Mouse (Mus musculus) liver (tissue): ENCODE measurements at regions not wholly inside any gene's neighbourhood (a gene's known extent, or its start where the extent isn't known, plus 50 kb on each side); places are given as distances from the start of the nearest gene placed in this dataset.
"Not testable (repeated sequence)": the region's sequence is repeated elsewhere in the genome, so short reads cannot be mapped to it uniquely, and the experiment has no call there.

ENCODE experiments used
- DNase-seq: peaks from one replicate; pipeline ENCODE4 v3.0.0-alpha.2; 2020; ENCODE audit warnings: mixed read lengths

- not testable (repeated sequence) for DNase-seq
Measured at GRCm38 (mm10) chr7:111168546-111169233, 85.9 kb upstream of the Eif4g2 start.

DNA sequence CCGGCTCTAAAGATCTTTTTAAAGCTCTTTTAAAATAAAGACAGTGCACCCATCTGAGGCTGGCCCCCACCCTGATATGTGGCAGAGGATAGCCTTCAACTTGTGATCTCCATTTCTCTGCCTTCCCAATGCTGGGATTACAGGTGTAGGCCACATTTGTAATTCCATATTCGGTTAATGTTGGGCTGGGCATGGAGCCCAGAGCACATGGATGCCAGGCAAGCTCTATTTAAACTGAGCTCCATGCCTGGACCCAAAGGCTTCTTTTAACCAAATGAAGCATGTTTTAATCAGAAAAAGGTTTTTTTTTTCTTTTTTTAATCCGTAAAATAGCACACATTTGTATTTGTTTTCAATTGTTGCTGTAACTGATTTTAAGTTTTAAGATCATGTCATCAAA, 82.2 kb upstream of the Eif4g2 start:
- DNase-seq = no peak

GRCm38 (mm10) chr7:111164276-111164675, 81.4 kb upstream of the Eif4g2 start:
- no peak for DNase-seq

- DNase-seq = peak; percentile 64
Measured at GRCm38 (mm10) chr7:111163861-111164260, 81.0 kb upstream of the Eif4g2 start.

GRCm38 (mm10) chr7:111163321-111163720, 80.5 kb upstream of the Eif4g2 start:
- DNase-seq = no peak

DNA sequence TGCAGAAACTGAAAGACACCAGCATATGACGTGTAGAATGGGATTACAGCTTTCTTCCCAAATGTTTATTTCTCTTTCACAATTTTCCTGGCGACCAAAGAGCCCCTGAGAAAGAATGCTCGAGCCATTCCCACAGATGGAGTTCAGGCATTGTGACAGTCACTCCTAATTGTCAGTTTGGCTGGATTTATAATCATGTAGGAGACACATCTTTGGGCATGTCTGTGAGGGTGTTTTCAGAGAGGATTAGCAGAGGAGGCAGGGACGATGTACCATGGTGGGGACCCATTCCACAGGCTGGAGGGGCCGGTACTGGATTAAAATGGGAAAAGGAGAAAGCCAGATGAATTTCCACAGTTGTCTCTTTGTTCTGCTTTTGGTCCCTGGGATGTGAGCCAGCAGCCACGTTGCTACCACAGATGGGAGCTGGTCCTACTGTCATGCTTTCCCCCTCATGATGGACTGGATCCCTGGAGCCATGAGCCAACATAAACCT, 76.0 kb upstream of the Eif4g2 start:
- DNase-seq = no peak

GRCm38 (mm10) chr7:111157754-111158325, 75.0 kb upstream of the Eif4g2 start:
- no peak for DNase-seq

GRCm38 (mm10) chr7:111157287-111157686, 74.5 kb upstream of the Eif4g2 start:
- peak; percentile 39 for DNase-seq

DNA sequence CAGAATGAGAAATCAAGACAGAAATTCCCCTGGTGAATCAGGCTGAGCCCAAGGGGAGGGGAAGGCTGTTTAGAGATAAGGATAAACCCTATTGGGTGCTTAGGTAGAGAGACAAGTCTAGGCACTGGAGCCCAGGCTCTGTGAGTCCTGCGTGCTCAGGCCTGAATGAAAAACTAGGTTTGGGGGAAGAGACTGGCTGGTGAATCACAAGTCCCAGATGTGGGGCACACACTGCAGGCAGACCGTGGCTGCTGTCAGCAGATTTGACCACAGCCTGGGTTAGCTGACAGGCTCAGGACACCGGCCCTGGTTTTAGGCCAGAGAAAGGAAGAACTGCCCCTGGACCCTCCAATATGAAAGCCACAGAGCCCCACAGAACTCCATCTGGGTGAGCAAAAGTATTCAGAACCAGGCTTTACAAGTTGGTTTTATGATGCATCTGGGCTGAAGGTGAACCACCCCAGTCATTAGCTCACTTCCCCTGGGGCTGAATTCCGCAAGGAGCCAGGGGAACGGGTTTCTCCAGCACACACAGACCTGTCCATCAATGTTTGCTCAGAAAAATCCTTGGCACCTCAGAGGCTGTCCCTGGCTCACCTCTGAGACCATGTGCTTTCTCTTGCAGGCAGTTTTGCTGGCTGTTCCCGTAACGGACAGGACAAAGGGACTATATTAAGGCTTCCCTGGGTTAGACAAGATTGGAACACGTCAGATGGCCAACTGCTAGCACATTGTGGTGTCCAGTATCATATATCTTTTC, 73.8 kb upstream of the Eif4g2 start:
- DNase-seq = no peak

- no peak for DNase-seq
Measured at GRCm38 (mm10) chr7:111155995-111156394, 73.2 kb upstream of the Eif4g2 start.

DNA sequence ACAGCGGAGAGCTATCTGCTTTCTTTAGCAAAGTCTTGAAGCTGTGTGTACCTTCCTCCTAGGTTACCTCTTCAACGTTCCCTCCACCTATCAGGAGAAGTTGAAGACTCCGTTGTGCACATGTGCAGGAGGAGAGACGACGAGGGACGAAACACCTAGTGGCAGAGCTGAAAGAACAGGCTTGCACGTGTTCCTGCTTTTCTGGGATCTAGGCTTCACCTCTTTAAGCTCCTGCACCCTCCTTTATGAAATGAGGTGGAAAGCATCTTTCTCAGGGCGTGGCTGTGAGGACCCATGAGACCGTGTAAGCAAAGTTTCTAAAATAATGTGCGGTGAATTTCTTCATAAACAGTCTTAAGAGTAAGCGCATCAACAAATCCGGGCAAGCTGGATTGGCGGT, 71.4 kb upstream of the Eif4g2 start:
- DNase-seq = no peak

GRCm38 (mm10) chr7:111150540-111150939, 67.7 kb upstream of the Eif4g2 start:
- no peak for DNase-seq

GRCm38 (mm10) chr7:111150115-111150514, 67.3 kb upstream of the Eif4g2 start:
- no peak for DNase-seq

GRCm38 (mm10) chr7:111147593-111147992, 64.8 kb upstream of the Eif4g2 start:
- no peak for DNase-seq

DNA sequence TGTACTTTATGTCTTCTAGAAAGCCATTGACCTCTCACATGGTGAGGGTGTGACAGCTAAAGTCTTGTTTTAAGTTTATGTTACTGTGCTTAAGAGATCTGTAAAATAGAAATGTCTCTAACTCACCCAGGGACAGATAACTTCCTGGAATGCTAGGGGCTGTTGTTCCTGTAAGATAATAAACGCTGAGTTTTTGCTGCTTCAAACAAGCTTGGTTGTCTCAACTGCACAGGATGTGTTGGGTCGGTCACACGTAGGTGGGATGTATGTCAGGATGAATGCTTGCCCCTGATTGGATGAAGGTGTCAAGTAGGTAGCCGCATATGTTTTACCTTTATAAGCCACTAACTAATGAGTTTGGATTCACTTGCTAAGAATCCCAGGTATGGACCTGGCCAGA, 63.8 kb upstream of the Eif4g2 start:
- peak; percentile 26 for DNase-seq

DNA sequence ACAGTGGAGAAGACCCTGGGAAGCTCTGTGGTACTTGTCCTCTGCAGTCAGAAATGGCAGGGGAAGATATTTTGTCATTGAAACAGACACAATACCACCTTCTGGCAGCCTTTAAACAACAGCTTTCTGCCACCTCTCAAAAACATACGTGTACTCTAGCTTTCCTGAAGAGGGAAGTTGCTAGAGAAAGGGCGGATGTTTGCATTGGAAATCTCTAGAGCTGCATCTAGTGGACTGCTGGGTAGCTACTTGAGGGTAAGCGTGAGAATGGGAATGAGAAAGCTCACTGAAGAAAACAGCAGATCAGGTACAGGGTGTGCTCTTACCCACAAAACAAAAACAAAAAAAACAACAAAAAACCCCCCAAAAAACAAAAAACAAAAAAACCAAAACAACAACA, 61.4 kb upstream of the Eif4g2 start:
- no peak for DNase-seq

DNA sequence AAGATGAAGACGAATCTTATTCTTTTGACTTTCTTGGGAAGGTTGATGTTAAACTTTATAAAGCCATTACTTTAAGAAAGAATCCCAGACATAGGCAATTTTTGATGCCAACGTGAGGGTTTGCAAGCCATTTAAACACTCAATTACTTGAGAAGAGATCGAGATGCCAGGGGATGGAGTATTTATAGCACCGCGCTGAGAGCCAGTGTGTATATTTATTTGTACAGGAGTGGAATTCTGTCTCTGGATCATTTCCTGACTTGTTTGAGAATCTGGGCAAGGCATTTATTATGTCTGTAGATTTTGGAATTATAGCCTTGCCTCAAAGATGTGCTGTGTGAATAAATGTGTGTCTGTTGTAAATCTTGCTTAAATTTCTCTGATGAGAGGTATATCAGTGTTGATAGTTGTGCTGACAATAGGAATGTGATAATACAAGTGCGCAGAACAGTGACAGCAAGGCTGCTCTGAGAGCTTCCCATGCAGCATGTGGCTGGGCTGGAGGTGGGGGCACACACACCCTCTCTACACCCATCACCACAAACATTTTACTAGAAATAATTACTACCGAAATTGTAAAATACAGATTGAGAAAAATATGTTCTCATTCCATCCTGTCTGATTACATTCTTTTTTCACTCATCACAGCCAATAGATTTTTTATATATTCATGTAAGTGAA, 58.6 kb upstream of the Eif4g2 start:
- DNase-seq = no peak

DNA sequence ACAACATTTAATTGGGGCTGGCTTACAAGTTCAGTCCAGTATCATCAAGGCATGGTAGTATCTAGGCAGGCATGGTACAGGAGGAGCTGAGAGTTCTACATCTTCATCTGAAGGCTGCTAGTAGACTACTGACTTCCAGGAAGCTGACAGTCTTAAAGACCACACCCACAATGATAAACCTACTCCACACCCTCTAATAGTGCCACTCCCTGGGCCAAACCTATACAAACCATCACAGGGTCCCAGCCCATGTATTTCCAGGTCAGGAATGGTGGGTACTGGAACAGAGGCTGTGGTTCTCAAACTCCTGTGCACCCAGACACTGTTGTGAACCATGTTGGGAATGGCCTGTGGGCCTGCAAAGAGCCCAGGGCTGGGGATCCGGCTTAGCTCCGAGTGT, 55.2 kb upstream of the Eif4g2 start:
- peak; percentile 58 for DNase-seq

- no peak for DNase-seq
Measured at GRCm38 (mm10) chr7:111136066-111136639, 53.3 kb upstream of the Eif4g2 start.

GRCm38 (mm10) chr7:111134496-111134895, 51.7 kb upstream of the Eif4g2 start:
- no peak for DNase-seq
